Mouse (Mus musculus) C3H10T1/2 (cell line): Measurements from ENCODE around the gene Gm12253. TPM values are rescaled to one million over a fixed set of nuclear protein-coding genes. Genes with fewer than 3 reads are reported as not detected.

Experiments used
- polyA plus RNA-seq, 2 experiments: library from polyadenylated mRNA; unstranded; fragments of >200 nt; fragmentation: generic; extraction: Trizol; gene quantifications; one replicate each; pipeline ENCODE4 v1.2.1; 2012; ENCODE audit warnings: missing spikeins in 2 of 2

Gene Gm12253
- not detected for polyA plus RNA-seq

DNA sequence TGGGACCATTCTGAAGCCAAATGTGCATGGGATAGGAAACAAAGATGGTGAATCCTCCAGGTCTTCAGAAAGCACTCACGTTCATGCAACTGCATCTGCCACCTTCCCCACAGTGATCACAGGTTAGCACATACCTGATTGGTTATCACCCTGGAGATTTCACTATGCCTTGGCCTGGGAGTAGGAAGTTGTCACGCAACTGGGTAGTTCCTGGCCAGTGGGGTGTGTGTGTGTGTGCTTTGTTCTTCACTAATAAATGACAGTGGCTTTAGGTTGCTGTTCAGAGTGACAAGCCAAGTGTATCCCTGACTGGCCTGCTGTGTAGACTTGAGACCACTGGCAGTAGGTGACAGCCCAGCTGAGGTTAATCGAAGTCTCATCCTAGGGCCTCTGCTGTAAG lies at the start of gene Gm12253:
Gm12253 (plus strand) TSS at position 301 of the 400 bp plus-strand sequence.

DNA sequence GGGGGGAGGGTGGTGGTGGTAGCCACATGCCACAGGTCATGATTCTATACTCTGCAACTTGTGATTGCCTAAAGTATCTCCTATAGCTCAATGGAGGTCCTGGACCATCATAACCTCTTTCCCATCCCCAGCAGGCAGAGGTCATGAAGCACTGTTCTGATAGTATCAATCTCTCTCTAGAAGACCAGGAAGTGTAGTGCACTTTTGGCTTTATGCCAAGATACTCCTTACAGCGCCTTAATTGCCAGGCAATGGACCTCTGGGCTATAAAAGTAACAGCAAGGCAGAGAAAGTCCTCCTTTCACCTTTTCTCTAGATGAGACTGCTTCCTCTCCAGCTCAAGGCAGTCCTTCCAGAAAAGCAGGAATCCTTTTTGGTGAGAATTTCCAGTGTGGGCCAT lies 11.5 kb upstream of the Gm12253 start, which contains the start of gene 1810065E05Rik:
1810065E05Rik (plus strand) TSS at position 297 of the 400 bp plus-strand sequence.

DNA sequence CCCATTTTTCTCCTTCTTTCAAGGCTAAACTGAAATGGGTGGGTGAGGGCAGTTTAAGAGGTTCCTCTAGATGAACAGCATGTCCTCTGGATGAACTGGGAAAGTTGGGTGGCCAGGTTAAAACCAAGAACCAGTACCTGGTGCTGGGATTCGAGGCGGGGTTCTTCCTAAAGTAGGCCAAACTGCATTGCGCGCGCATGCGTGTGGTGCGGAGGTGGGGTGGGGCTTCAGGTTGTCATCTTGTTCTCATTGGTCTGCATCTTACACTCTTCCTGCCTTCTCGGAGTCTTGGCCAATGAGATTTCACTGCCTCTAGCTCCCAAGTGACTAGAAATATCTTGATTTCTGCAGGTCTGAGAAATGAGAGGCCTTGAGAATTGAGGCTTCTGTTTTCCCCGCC lies 20.4 kb downstream of the Gm12253 start, which contains the start of gene Lypd9:
Lypd9 (minus strand) TSS at position 165 of the 400 bp plus-strand sequence.

DNA sequence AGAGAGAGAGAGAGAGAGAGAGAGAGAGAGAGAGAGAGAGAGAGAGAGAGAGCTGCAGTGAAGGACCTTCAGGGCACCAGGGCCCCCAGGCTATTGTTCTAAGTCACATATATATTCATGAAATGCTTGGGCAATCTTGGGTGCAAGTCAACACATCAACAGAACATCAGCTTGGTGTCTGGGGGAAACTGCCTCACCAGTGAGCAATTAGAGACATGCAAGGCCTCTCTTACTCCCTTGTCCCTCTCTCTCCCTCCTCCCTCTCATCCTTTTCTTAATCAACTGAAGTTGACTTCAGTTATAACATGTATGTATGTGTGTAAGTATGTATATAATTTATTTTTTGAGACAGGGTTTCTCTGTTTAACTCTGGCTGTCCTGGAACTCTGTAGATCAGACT lies 29.8 kb downstream of the Gm12253 start, which contains the start of gene Olfr30:
Olfr30 (minus strand) TSS at position 101 of the 400 bp plus-strand sequence.

Other genes starting within 250 kb of the Gm12253 start
- 1 to 10 TPM in 1 of 2 experiments, under 1 TPM in 1; 0.16 to 7.9 TPM for gene Igtp, start 233.0 kb upstream of the Gm12253 start, polyA plus RNA-seq
- gene Irgm2, start 232.9 kb upstream of the Gm12253 start, polyA plus RNA-seq, result 1 to 10 TPM in 1 of 2 experiments, under 1 TPM in 1; 0.04 to 2.9 TPM
- not detected for gene 4930438A08Rik, start 157.8 kb upstream of the Gm12253 start, polyA plus RNA-seq
- 10 to 100 TPM in 1 of 2 experiments, 1 to 10 TPM in 1; 4.4 to 10.7 TPM for gene Zfp692, start 125.5 kb upstream of the Gm12253 start, polyA plus RNA-seq
- gene Zfp672, start 102.2 kb upstream of the Gm12253 start, polyA plus RNA-seq, result 10 to 100 TPM; 15.1 to 17.3 TPM
- 10 to 100 TPM; 17.9 to 33.6 TPM for gene Sh3bp5l, start 101.8 kb upstream of the Gm12253 start, polyA plus RNA-seq
- gene Lypd8, start 53.5 kb upstream of the Gm12253 start, polyA plus RNA-seq, result not detected
- gene 1810065E05Rik, start 11.4 kb upstream of the Gm12253 start, polyA plus RNA-seq, result not detected
- gene Lypd9, start 20.4 kb downstream of the Gm12253 start, polyA plus RNA-seq, result not detected
- not detected for gene Olfr30, start 29.7 kb downstream of the Gm12253 start, polyA plus RNA-seq
- gene Olfr332, start 60.0 kb downstream of the Gm12253 start, polyA plus RNA-seq, result not detected
- gene Olfr331, start 70.0 kb downstream of the Gm12253 start, polyA plus RNA-seq, result not detected
- not detected for gene Olfr330, start 102.3 kb downstream of the Gm12253 start, polyA plus RNA-seq
- not detected for gene Olfr329-ps, start 113.9 kb downstream of the Gm12253 start, polyA plus RNA-seq
- gene Olfr328, start 123.1 kb downstream of the Gm12253 start, polyA plus RNA-seq, result not detected
- gene Olfr224, start 138.0 kb downstream of the Gm12253 start, polyA plus RNA-seq, result not detected
- not detected for gene Olfr325, start 145.2 kb downstream of the Gm12253 start, polyA plus RNA-seq
- gene Olfr324, start 162.6 kb downstream of the Gm12253 start, polyA plus RNA-seq, result not detected
- not detected for gene 2210407C18Rik, start 183.5 kb downstream of the Gm12253 start, polyA plus RNA-seq
- not detected for gene Olfr323, start 197.9 kb downstream of the Gm12253 start, polyA plus RNA-seq
- gene Trim58, start 207.9 kb downstream of the Gm12253 start, polyA plus RNA-seq, result not detected
- not detected for gene Olfr322, start 226.2 kb downstream of the Gm12253 start, polyA plus RNA-seq
- not detected for gene Olfr320, start 248.5 kb downstream of the Gm12253 start, polyA plus RNA-seq